ENCODE assay signal across 24 mouse cellular contexts in genomic region chr13:23816148-23816547, GRCm38 (mm10). TPM values are rescaled to one million over a fixed set of nuclear protein-coding genes. Genes with fewer than 3 reads are reported as not detected.
DNase-seq lines count a peak whose midpoint lies in the region; ATAC-seq and TF ChIP-seq lines count a peak whose summit lies in the region.
"Had no signal": no experiment of that assay in that cellular context is flagged by ENCODE, and none has a peak within 500 bp of the region (broad histone marks: within the 10 kb centered on the region; RNA-seq: fewer than 3 reads in every experiment).

No protein-coding gene starts in this region.

- POLR2A ChIA-PET in Patski (lab: Charles Lee), result no interaction called here

- no peaks in the 10 kb centered on the region for H3K36me3 ChIP-seq in kidney, postnatal 0 days (ENCODE audit: insufficient read depth, low read length)
- no peaks in the 10 kb centered on the region for H3K36me3 ChIP-seq in midbrain, embryonic 14.5 days (ENCODE audit: control insufficient read depth, insufficient read depth, low read length)
- H3K36me3 ChIP-seq: embryonic facial prominence, embryonic 15.5 days; forebrain, embryonic 10.5 days; G1E; hindbrain, embryonic 13.5 days; intestine, embryonic 15.5 days; midbrain, embryonic 15.5 days had no signal

- intact Hi-C loops in left cerebral cortex, postnatal 14 days (cut with DNase I), result no loop called here

- DNase-seq in kidney, postnatal 0 days (ENCODE audit: low spot score), result no peak
- DNase-seq in kidney, adult 8-10 months, result no peak
- DNase-seq in A20 (ENCODE audit: low read depth, low spot score) (peak; percentile 34), Patski (ENCODE audit: low read depth, low spot score) (no peak)
- no peak for DNase-seq in left cerebral cortex, postnatal 14 days (ENCODE audit: low spot score in 2 of 2)
- no peak for DNase-seq in midbrain, embryonic 14.5 days
- no peak for DNase-seq in frontal cortex, postnatal 36 days (ENCODE audit: low spot score in 2 of 2)
- DNase-seq: adrenal gland, adult 8-10 months; cerebellum, adult 8-10 months; embryo, embryonic 11 days; heart, adult 18-20 months; heart, postnatal 10 days; kidney, postnatal 14 days had no signal

- no peak overlapping the region for H3K4me2 ChIP-seq in kidney, postnatal 0 days (ENCODE audit: low read length)
- H3K4me2 ChIP-seq in midbrain, embryonic 14.5 days (ENCODE audit: low read length), result no peak overlapping the region
- H3K4me2 ChIP-seq: embryonic facial prominence, embryonic 15.5 days; hindbrain, embryonic 13.5 days; intestine, embryonic 15.5 days; midbrain, embryonic 15.5 days had no signal

- WGBS in kidney, postnatal 0 days, result 79% methylated on average over 2 of the region's 2 CpGs
- WGBS in midbrain, embryonic 14.5 days, result 75% methylated on average over 2 of the region's 2 CpGs

- H3K4me3 ChIP-seq in kidney, postnatal 0 days (replicated peaks; ENCODE audit: low read depth, low read length), result no peak overlapping the region
- no peak overlapping the region for H3K4me3 ChIP-seq in midbrain, embryonic 14.5 days (replicated peaks; ENCODE audit: low read depth, low read length)
- H3K4me3 ChIP-seq: embryonic facial prominence, embryonic 15.5 days; forebrain, embryonic 10.5 days; hindbrain, embryonic 13.5 days; intestine, embryonic 15.5 days; midbrain, embryonic 15.5 days had no signal

- H3K27me3 ChIP-seq in kidney, postnatal 0 days (ENCODE audit: insufficient read depth, low read length), result no peaks in the 10 kb centered on the region
- H3K27me3 ChIP-seq in Patski, result peaks cover 34% of the 10 kb centered on the region
- no peaks in the 10 kb centered on the region for H3K27me3 ChIP-seq in midbrain, embryonic 14.5 days (ENCODE audit: control insufficient read depth, insufficient read depth, low read length)
- H3K27me3 ChIP-seq: embryonic facial prominence, embryonic 15.5 days; hindbrain, embryonic 13.5 days; intestine, embryonic 15.5 days; midbrain, embryonic 15.5 days had no signal

- H3K4me1 ChIP-seq in kidney, postnatal 0 days (replicated peaks; ENCODE audit: insufficient read depth, low read length), result 0 out of 2 replicates have a peak, but pooled peaks cover 2% of the 10 kb centered on the region
- H3K4me1 ChIP-seq in midbrain, embryonic 14.5 days (ENCODE audit: control insufficient read depth, insufficient read depth, low read length), result no peaks in the 10 kb centered on the region
- H3K4me1 ChIP-seq: embryonic facial prominence, embryonic 15.5 days; forebrain, embryonic 10.5 days; hindbrain, embryonic 13.5 days; intestine, embryonic 15.5 days; midbrain, embryonic 15.5 days had no signal

- in situ Hi-C loops in Patski (cut with MboI; ENCODE audit: low pct_unique_long_range_greater_than_20kb), result no loop called here

- no peak for ATAC-seq in kidney, postnatal 0 days (replicated peaks; ENCODE audit: low FRiP score, low read depth)
- ATAC-seq in Patski, result no peak
- ATAC-seq in megakaryocyte, adult 5-6 weeks (ENCODE audit: poor library complexity, severe bottlenecking), result peak; percentile 96
- ATAC-seq in midbrain, embryonic 14.5 days (ENCODE audit: low FRiP score, low TSS enrichment), result no peak
- ATAC-seq: intestine, embryonic 15.5 days; midbrain, embryonic 15.5 days had no signal

- TF ChIP-seq CTCF in kidney, postnatal 0 days (IDR thresholded peaks at IDR 0.05; ENCODE audit: low read depth), result peak; percentile 40; the same call in 1 of the 2 replicates
- peak; percentile 45 for TF ChIP-seq CTCF in Patski (IDR thresholded peaks at IDR 0.05)

- no peak overlapping the region for H3K27ac ChIP-seq in kidney, postnatal 0 days
- H3K27ac ChIP-seq in midbrain, embryonic 14.5 days (replicated peaks; ENCODE audit: low read depth, low read length), result no peak overlapping the region
- H3K27ac ChIP-seq: embryonic facial prominence, embryonic 15.5 days; forebrain, embryonic 10.5 days; hindbrain, embryonic 13.5 days; intestine, embryonic 15.5 days; macrophage; midbrain, embryonic 15.5 days had no signal

- CTCF ChIA-PET in Patski (lab: Charles Lee), result interaction anchor here (1.1 to 1.8 kb wide), 2 partner anchors 12 to 23 kb away, joined by 3 to 5 read pairs; no protein-coding TSS in a partner anchor

- H3K9ac ChIP-seq in kidney, postnatal 0 days (ENCODE audit: low read depth, low read length), result no peak overlapping the region
- H3K9ac ChIP-seq in midbrain, embryonic 14.5 days (replicated peaks; ENCODE audit: low read length), result no peak overlapping the region
- H3K9ac ChIP-seq: embryonic facial prominence, embryonic 15.5 days; hindbrain, embryonic 13.5 days; intestine, embryonic 15.5 days; midbrain, embryonic 15.5 days had no signal

- H3K9me3 ChIP-seq in kidney, postnatal 0 days (replicated peaks; ENCODE audit: low read length), result no peaks in the 10 kb centered on the region
- no peaks in the 10 kb centered on the region for H3K9me3 ChIP-seq in midbrain, embryonic 14.5 days (ENCODE audit: control insufficient read depth, low read length)
- H3K9me3 ChIP-seq: embryonic facial prominence, embryonic 15.5 days; forebrain, embryonic 10.5 days; G1E; hindbrain, embryonic 13.5 days; intestine, embryonic 15.5 days; midbrain, embryonic 15.5 days had no signal

RNA-seq across cellular contexts. Expression of gene Slc17a2, which starts 9.4 kb away (rescaled TPM):
- 0.96 TPM in 2 replicates for polyA plus RNA-seq in kidney, postnatal 0 days (2015; fragmentation: Nextera tagmentation; extraction: Ambion mirVana)
- polyA plus RNA-seq in Patski (2021), result not detected
- total RNA-seq in megakaryocyte, adult 5-6 weeks (2015), result not detected in 2 replicates
- total RNA-seq in megakaryocyte, adult 5-6 weeks (2017), result not detected in 2 replicates
- total RNA-seq in left cerebral cortex, postnatal 14 days (2021), result not detected
- polyA plus RNA-seq in midbrain, embryonic 14.5 days (2014; fragmentation: Nextera tagmentation; extraction: Ambion mirVana), result not detected in 2 replicates
- total RNA-seq: gastrocnemius, adult 8-10 months; heart, adult 18-20 months; heart, postnatal 10 days had no signal
- polyA plus RNA-seq: embryonic facial prominence, embryonic 15.5 days; forebrain, embryonic 10.5 days; G1E; hindbrain, embryonic 13.5 days; intestine, embryonic 15.5 days; macrophage; midbrain, embryonic 15.5 days; thymus, postnatal 0 days had no signal

RNA-seq across cellular contexts. Expression of gene Slc17a3, which starts 23.1 kb away (rescaled TPM):
- 14.2 and 17.4 TPM in 2 replicates for polyA plus RNA-seq in kidney, postnatal 0 days (2015; fragmentation: Nextera tagmentation; extraction: Ambion mirVana)
- polyA plus RNA-seq in Patski (2021), result 0.06 TPM
- total RNA-seq in megakaryocyte, adult 5-6 weeks (2015), result not detected in 2 replicates
- total RNA-seq in megakaryocyte, adult 5-6 weeks (2017), result not detected in 2 replicates
- total RNA-seq in left cerebral cortex, postnatal 14 days (2021), result under 1 TPM; 0.17 to 0.22 TPM
- polyA plus RNA-seq in midbrain, embryonic 14.5 days (2014; fragmentation: Nextera tagmentation; extraction: Ambion mirVana), result not detected in 2 replicates
- total RNA-seq: gastrocnemius, adult 8-10 months; heart, adult 18-20 months; heart, postnatal 10 days had no signal
- polyA plus RNA-seq: embryonic facial prominence, embryonic 15.5 days; forebrain, embryonic 10.5 days; G1E; hindbrain, embryonic 13.5 days; macrophage; midbrain, embryonic 15.5 days; stomach, embryonic 14.5 days; thymus, postnatal 0 days had no signal

RNA-seq across cellular contexts. Expression of gene Trim38, which starts 46.4 kb away (rescaled TPM):
- polyA plus RNA-seq in kidney, postnatal 0 days (2015; fragmentation: Nextera tagmentation; extraction: Ambion mirVana), result 0.06 TPM in 1 of 2 replicates, not detected in the other
- polyA plus RNA-seq in Patski (2021), result not detected
- not detected in 2 replicates for total RNA-seq in megakaryocyte, adult 5-6 weeks (2015)
- total RNA-seq in megakaryocyte, adult 5-6 weeks (2017), result not detected in 2 replicates
- not detected for total RNA-seq in left cerebral cortex, postnatal 14 days (2021)
- polyA plus RNA-seq in midbrain, embryonic 14.5 days (2014; fragmentation: Nextera tagmentation; extraction: Ambion mirVana), result not detected in 2 replicates
- total RNA-seq: gastrocnemius, adult 8-10 months; heart, postnatal 10 days had no signal
- polyA plus RNA-seq: embryonic facial prominence, embryonic 15.5 days; G1E; hindbrain, embryonic 13.5 days; intestine, embryonic 15.5 days; macrophage; midbrain, embryonic 15.5 days; stomach, embryonic 14.5 days; thymus, postnatal 0 days had no signal

RNA-seq across cellular contexts. Expression of gene Slc17a1, which starts 51.4 kb away (rescaled TPM):
- 79.1 and 84.5 TPM in 2 replicates for polyA plus RNA-seq in kidney, postnatal 0 days (2015; fragmentation: Nextera tagmentation; extraction: Ambion mirVana)
- polyA plus RNA-seq in Patski (2021), result 15.2 TPM
- total RNA-seq in megakaryocyte, adult 5-6 weeks (2015), result not detected in 2 replicates
- not detected in 2 replicates for total RNA-seq in megakaryocyte, adult 5-6 weeks (2017)
- not detected for total RNA-seq in left cerebral cortex, postnatal 14 days (2021)
- not detected in 2 replicates for polyA plus RNA-seq in midbrain, embryonic 14.5 days (2014; fragmentation: Nextera tagmentation; extraction: Ambion mirVana)
- total RNA-seq: adrenal gland, adult 8-10 months; gastrocnemius, adult 8-10 months; heart, adult 18-20 months; heart, postnatal 10 days had no signal
- polyA plus RNA-seq: embryonic facial prominence, embryonic 15.5 days; forebrain, embryonic 10.5 days; G1E; hindbrain, embryonic 13.5 days; macrophage; midbrain, embryonic 15.5 days; stomach, embryonic 14.5 days had no signal

RNA-seq across cellular contexts. Expression of gene Hist1h1a, which starts 52.7 kb away (rescaled TPM):
- 1.3 and 1.8 TPM in 2 replicates for polyA plus RNA-seq in kidney, postnatal 0 days (2015; fragmentation: Nextera tagmentation; extraction: Ambion mirVana)
- 1.2 TPM for polyA plus RNA-seq in Patski (2021)
- total RNA-seq in megakaryocyte, adult 5-6 weeks (2015), result 117 and 119 TPM in 2 replicates
- total RNA-seq in megakaryocyte, adult 5-6 weeks (2017), result 1,654 and 1,862 TPM in 2 replicates
- total RNA-seq in left cerebral cortex, postnatal 14 days (2021), result 10 to 100 TPM; 20.4 to 29.2 TPM
- polyA plus RNA-seq in midbrain, embryonic 14.5 days (2014; fragmentation: Nextera tagmentation; extraction: Ambion mirVana), result 0.93 TPM in 1 of 2 replicates, not detected in the other
- polyA plus RNA-seq: macrophage had no signal

Comparison
In these comparisons a context has a peak if more than half of its experiments do, and no peak if none do; other contexts are left out.
1. RNA of gene Slc17a3, which starts 23.1 kb away (polyA plus RNA-seq): 14.2 to 17.4 TPM in kidney, postnatal 0 days; 0.06 TPM in Patski (single experiment) and not detected in midbrain, embryonic 14.5 days; every median in the first group is over 10 times any median in the second.